ENCODE assay signal across 24 mouse cellular contexts in the genomic region with DNA sequence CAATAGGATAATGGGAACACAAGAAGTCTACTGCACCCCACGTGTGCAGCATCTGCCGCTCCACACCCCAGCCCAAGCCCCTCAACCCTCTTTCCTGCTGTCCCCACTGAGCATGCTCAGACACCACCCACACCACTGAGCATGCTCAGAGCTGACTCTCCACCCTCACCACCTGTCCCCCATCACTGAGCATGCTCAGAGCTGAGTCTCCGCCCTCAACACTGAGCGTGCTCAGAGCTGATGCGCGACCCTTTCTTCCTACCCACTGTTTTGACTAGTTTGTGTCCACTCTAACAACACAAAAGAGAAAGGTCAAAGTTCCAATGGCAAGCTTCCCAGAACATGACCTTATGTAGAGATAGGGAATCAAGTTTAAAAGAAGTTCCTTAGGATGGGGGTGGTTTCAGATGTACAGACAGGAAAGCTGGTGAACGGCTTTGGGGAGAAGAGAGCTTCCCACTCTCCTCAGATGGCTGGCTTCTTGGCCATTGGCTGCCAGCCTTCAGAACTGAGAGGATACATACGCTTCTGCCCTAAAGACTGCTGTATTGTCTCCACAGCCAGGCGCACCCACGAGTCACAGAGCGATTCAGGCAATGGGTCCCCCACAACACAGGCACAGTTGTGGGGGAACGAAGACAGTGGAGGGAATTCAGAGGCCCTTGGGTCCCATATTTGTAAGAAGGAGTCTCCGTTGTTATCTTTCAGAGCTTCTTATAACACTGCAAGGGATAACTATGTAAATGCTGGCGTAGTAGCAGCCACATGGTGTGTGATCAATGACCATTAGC.
DNase-seq lines count a peak whose midpoint lies in the region; ATAC-seq and TF ChIP-seq lines count a peak whose summit lies in the region.
"Had no signal": no experiment of that assay in that cellular context is flagged by ENCODE, and none has a peak within 500 bp of the region (broad histone marks: within the 10 kb centered on the region; RNA-seq: fewer than 3 reads in every experiment).

No protein-coding gene starts in this region.

- H3K4me1 ChIP-seq in hindbrain, embryonic 10.5 days (replicated peaks), result peaks cover 14% of the 10 kb centered on the region
- no peaks in the 10 kb centered on the region for H3K4me1 ChIP-seq in hindbrain, embryonic 11.5 days (replicated peaks; ENCODE audit: control insufficient read depth, insufficient read depth, low read length)
- H3K4me1 ChIP-seq in testis, adult 2 months (ENCODE audit: control insufficient read depth, insufficient read depth, low read length), result peaks cover 2% of the 10 kb centered on the region
- peaks cover 16% of the 10 kb centered on the region; the same call in 1 of the 2 replicates for H3K4me1 ChIP-seq in hindbrain, embryonic 13.5 days (replicated peaks)
- H3K4me1 ChIP-seq: embryonic facial prominence, embryonic 15.5 days; limb, embryonic 12.5 days had no signal

- TF ChIP-seq POLR2A in testis, adult 2 months (IDR thresholded peaks at IDR 0.05; ENCODE audit: control insufficient read depth, low read depth, low read length), result peak; percentile 42; the same call in 1 of the 2 replicates

- ATAC-seq in hindbrain, embryonic 11.5 days (ENCODE audit: low FRiP score), result no peak
- ATAC-seq in hindbrain, embryonic 13.5 days (ENCODE audit: low FRiP score), result peak; percentile 24; the same call in 1 of the 2 replicates
- ATAC-seq: Patski had no signal

- no peaks in the 10 kb centered on the region for H3K36me3 ChIP-seq in hindbrain, embryonic 10.5 days
- no peaks in the 10 kb centered on the region for H3K36me3 ChIP-seq in hindbrain, embryonic 11.5 days (ENCODE audit: control insufficient read depth, insufficient read depth, low read length)
- no peaks in the 10 kb centered on the region for H3K36me3 ChIP-seq in testis, adult 2 months (ENCODE audit: control insufficient read depth, insufficient read depth, low read length)
- H3K36me3 ChIP-seq in hindbrain, embryonic 13.5 days, result no peaks in the 10 kb centered on the region
- H3K36me3 ChIP-seq: embryonic facial prominence, embryonic 15.5 days; limb, embryonic 12.5 days; neural tube, embryonic 12.5 days had no signal

- peak overlapping the region; percentile 12; the same call in 1 of the 2 replicates for H3K27ac ChIP-seq in hindbrain, embryonic 10.5 days
- H3K27ac ChIP-seq in hindbrain, embryonic 11.5 days (ENCODE audit: low read depth, low read length), result no peak overlapping the region
- H3K27ac ChIP-seq in testis, adult 2 months (ENCODE audit: control insufficient read depth, insufficient read depth, low read depth, low read length), result no peak overlapping the region
- H3K27ac ChIP-seq in hindbrain, embryonic 13.5 days, result peak overlapping the region; percentile 64
- H3K27ac ChIP-seq: embryonic facial prominence, embryonic 15.5 days; limb, embryonic 12.5 days; liver, embryonic 14.5 days; macrophage; neural tube, embryonic 12.5 days; stomach, postnatal 0 days had no signal

- 76% methylated on average over 14 of the region's 14 CpGs for WGBS in hindbrain, embryonic 10.5 days
- WGBS in hindbrain, embryonic 11.5 days, result 77% methylated on average over 14 of the region's 14 CpGs
- WGBS in hindbrain, embryonic 13.5 days, result 63% methylated on average over 14 of the region's 14 CpGs

- no peak overlapping the region for H3K4me3 ChIP-seq in hindbrain, embryonic 10.5 days
- no peak overlapping the region for H3K4me3 ChIP-seq in hindbrain, embryonic 11.5 days (ENCODE audit: low read depth, low read length)
- H3K4me3 ChIP-seq in testis, adult 2 months (ENCODE audit: control insufficient read depth, low read depth, low read length), result no peak overlapping the region
- H3K4me3 ChIP-seq in hindbrain, embryonic 13.5 days, result no peak overlapping the region
- H3K4me3 ChIP-seq: embryonic facial prominence, embryonic 15.5 days; limb, embryonic 12.5 days; neural tube, embryonic 12.5 days had no signal

- no peak for TF ChIP-seq CTCF in testis, adult 2 months (IDR thresholded peaks at IDR 0.05; ENCODE audit: control insufficient read depth, insufficient read depth, insufficient replicate concordance, low read depth, low read length)

- H3K4me2 ChIP-seq in hindbrain, embryonic 11.5 days (replicated peaks; ENCODE audit: low read depth, low read length), result no peak overlapping the region
- H3K4me2 ChIP-seq in hindbrain, embryonic 13.5 days, result no peak overlapping the region
- H3K4me2 ChIP-seq: embryonic facial prominence, embryonic 15.5 days; limb, embryonic 12.5 days; midbrain, embryonic 11.5 days; neural tube, embryonic 12.5 days had no signal

- no peak for DNase-seq in hindbrain, embryonic 10.5 days (ENCODE audit: low spot score)
- no peak for DNase-seq in hindbrain, embryonic 11.5 days (ENCODE audit: low spot score)
- no peak for DNase-seq in testis, postnatal 10 days (ENCODE audit: low spot score)
- peak; percentile 71 for DNase-seq in testis, postnatal 14 days (ENCODE audit: low spot score)
- DNase-seq in spleen, postnatal 36 days (ENCODE audit: low spot score in 2 of 2), result no peak
- no peak for DNase-seq in adrenal gland, adult 8-10 months
- DNase-seq: adrenal gland, postnatal 36 days; cerebellum, adult 2 months; cerebellum, postnatal 36 days; kidney, adult 18-20 months; kidney, postnatal 36 days; layer of hippocampus, adult 9-11 months; thymus, postnatal 36 days had no signal

- H3K27me3 ChIP-seq in hindbrain, embryonic 10.5 days (ENCODE audit: insufficient read depth, poor library complexity, severe bottlenecking), result no peaks in the 10 kb centered on the region
- H3K27me3 ChIP-seq in hindbrain, embryonic 11.5 days (ENCODE audit: control insufficient read depth, insufficient read depth, low read length), result no peaks in the 10 kb centered on the region
- H3K27me3 ChIP-seq in testis, adult 2 months (ENCODE audit: control insufficient read depth, insufficient read depth, low read length), result no peaks in the 10 kb centered on the region
- H3K27me3 ChIP-seq in hindbrain, embryonic 13.5 days, result peaks cover 3% of the 10 kb centered on the region; the same call in 1 of the 2 replicates
- H3K27me3 ChIP-seq: CH12.LX; embryonic facial prominence, embryonic 15.5 days; limb, embryonic 12.5 days; neural tube, embryonic 12.5 days had no signal

- H3K9me3 ChIP-seq in hindbrain, embryonic 10.5 days, result no peaks in the 10 kb centered on the region
- H3K9me3 ChIP-seq in hindbrain, embryonic 11.5 days (ENCODE audit: control insufficient read depth, low read length), result no peaks in the 10 kb centered on the region
- no peaks in the 10 kb centered on the region for H3K9me3 ChIP-seq in hindbrain, embryonic 13.5 days
- H3K9me3 ChIP-seq: embryonic facial prominence, embryonic 15.5 days; limb, embryonic 12.5 days; neural tube, embryonic 12.5 days had no signal

- H3K9ac ChIP-seq in hindbrain, embryonic 11.5 days (ENCODE audit: low read depth, low read length), result no peak overlapping the region
- H3K9ac ChIP-seq in hindbrain, embryonic 13.5 days, result no peak overlapping the region
- H3K9ac ChIP-seq: embryonic facial prominence, embryonic 15.5 days; limb, embryonic 12.5 days; liver, embryonic 14.5 days; neural tube, embryonic 12.5 days had no signal

Comparison
In these comparisons a context has a peak if more than half of its experiments do, and no peak if none do; other contexts are left out.
1. H3K27ac ChIP-seq: peak in hindbrain, embryonic 10.5 days (single experiment) and hindbrain, embryonic 13.5 days (single experiment); none in hindbrain, embryonic 11.5 days (single experiment) and testis, adult 2 months (single experiment).